Mouse (Mus musculus) lung, adult 2 months (tissue): Measurements from ENCODE around the gene Cbwd1.

Source experiments
- CTCF ChIP-seq: fragments of 200-500 bp; IDR thresholded peaks from 2 replicates; pipeline ENCODE4 v1.5.1; 2011; ENCODE audit warnings: mild to moderate bottlenecking, low read length, control low read depth; ENCODE audit not compliant: insufficient read depth
- POLR2A ChIP-seq: fragments of 200-500 bp; IDR thresholded peaks from 2 replicates; pipeline ENCODE4 v1.6.1; 2011; ENCODE audit warnings: low read depth, mild to moderate bottlenecking, control low read depth, low read length, borderline replicate concordance; ENCODE audit errors: extremely low read depth

- TF ChIP-seq CTCF = no peak
- TF ChIP-seq POLR2A = no peak
These were observed 41.4 kb upstream of the Cbwd1 start for GRCm38 (mm10) chr19:25002828-25003227.
